Mouse (Mus musculus): Measurements from ENCODE around the gene Hist1h4c. TPM values are rescaled to one million over a fixed set of nuclear protein-coding genes. Genes with fewer than 3 reads are reported as not detected.

The Hist1h4c gene
- polyA plus RNA-seq, 1 experiment = 0.56 TPM

DNA sequence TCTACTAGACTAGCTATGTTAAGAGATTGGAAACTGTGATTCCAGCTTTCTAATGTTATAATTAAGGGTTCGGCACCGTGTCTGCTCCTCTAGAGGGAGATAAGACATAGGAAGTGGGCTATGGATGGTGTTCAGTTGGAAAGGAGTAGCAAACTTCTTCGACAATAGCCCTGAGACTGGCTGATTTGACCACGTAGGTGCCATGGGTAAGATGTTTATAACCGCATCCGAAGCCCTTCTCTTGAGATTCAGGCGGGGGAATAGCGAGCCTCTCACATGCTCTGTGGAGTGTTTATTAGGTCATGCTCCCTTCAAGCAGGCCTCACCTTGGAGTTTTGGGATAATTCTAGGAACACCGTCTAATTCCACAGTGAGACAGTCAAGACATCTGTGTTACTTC lies 3.3 kb downstream of the Hist1h4c start:
- peaks cover 5% of the 10 kb centered on the region for H3K36me3 ChIP-seq (ENCODE audit: control insufficient read depth, insufficient read depth)
- no peaks in the 10 kb centered on the region for H3K79me2 ChIP-seq (ENCODE audit: control insufficient read depth, insufficient read depth)
- H3K4me2 ChIP-seq (ENCODE audit: low read depth) = no peak overlapping the region
- H3K27me3 ChIP-seq (ENCODE audit: control insufficient read depth, insufficient read depth, insufficient read length) = no peaks in the 10 kb centered on the region
- no peak overlapping the region for H3K4me3 ChIP-seq
- no peak overlapping the region for H3ac ChIP-seq (ENCODE audit: control insufficient read depth, insufficient read length)
- no peak for TF ChIP-seq SRF (IDR thresholded peaks at IDR 0.05; ENCODE audit: control insufficient read depth, insufficient read length, low read depth)
- TF ChIP-seq MYOD1 (IDR thresholded peaks at IDR 0.05; ENCODE audit: control insufficient read depth in 1 of 3, insufficient read length in 2 of 3, low read depth in 2 of 3) = no peak
- TF ChIP-seq TCF3 (IDR thresholded peaks at IDR 0.05; ENCODE audit: insufficient read length, low read depth) = no peak
- TF ChIP-seq E2F4 (IDR thresholded peaks at IDR 0.05; ENCODE audit: insufficient read depth) = no peak
- TF ChIP-seq REST (IDR thresholded peaks at IDR 0.05; ENCODE audit: insufficient read depth, insufficient read length) = no peak
- no peak for TF ChIP-seq TCF12 (IDR thresholded peaks at IDR 0.05; ENCODE audit: insufficient read depth, poor library complexity, severe bottlenecking)
- no peak for TF ChIP-seq CEBPB (IDR thresholded peaks at IDR 0.05; ENCODE audit: insufficient read depth, poor library complexity, severe bottlenecking)
- TF ChIP-seq MYOG (IDR thresholded peaks at IDR 0.05; ENCODE audit: control insufficient read depth in 1 of 3, insufficient read depth in 1 of 3, insufficient read length in 2 of 3, low read depth in 2 of 3) = no peak
- TF ChIP-seq MAX (IDR thresholded peaks at IDR 0.05; ENCODE audit: low read depth) = no peak
- TF ChIP-seq USF1 (IDR thresholded peaks at IDR 0.05; ENCODE audit: low read depth) = no peak
- no peak for TF ChIP-seq POLR2A (IDR thresholded peaks at IDR 0.05; ENCODE audit: insufficient read length, low read depth)
- no peak for TF ChIP-seq POLR2AphosphoS2 (IDR thresholded peaks at IDR 0.05; ENCODE audit: insufficient read length, low read depth)

DNA sequence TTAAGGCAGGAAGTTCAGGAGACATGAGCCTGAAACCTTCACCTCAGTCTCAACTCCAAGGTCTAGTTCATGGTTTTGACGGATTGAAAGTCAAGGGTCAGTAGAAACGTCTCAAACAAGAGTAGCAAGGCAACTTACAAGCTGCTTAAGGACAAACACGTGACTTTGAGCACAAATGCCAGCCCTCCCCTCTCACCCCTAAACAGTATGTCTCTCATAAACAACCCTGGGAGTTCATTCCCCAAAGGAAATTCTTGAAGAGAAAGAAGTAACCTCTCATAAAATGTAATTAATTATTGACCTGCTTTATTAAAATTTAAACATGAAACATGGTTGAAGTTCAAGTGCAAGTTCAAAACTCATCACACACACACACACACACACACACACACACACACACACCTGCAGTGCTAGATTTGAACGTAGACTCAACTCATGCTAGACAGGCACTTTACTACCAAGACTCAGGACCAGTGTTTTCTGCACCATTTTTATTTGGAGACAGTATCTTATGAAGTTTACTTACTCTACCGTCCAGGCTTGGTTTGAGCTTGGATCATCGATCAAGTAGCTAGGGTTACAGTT lies 4.3 kb downstream of the Hist1h4c start:
- H3K79me2 ChIP-seq (ENCODE audit: control insufficient read depth, insufficient read depth) = no peaks in the 10 kb centered on the region
- H3ac ChIP-seq (ENCODE audit: control insufficient read depth, insufficient read length) = no peak overlapping the region
- no peak overlapping the region for H3K4me3 ChIP-seq
- peaks cover 5% of the 10 kb centered on the region for H3K36me3 ChIP-seq (ENCODE audit: control insufficient read depth, insufficient read depth)
- TF ChIP-seq POLR2AphosphoS2 (IDR thresholded peaks at IDR 0.05; ENCODE audit: insufficient read length, low read depth) = no peak
- no peak for TF ChIP-seq TCF12 (IDR thresholded peaks at IDR 0.05; ENCODE audit: insufficient read depth, poor library complexity, severe bottlenecking)
- no peak for TF ChIP-seq MYOD1 (IDR thresholded peaks at IDR 0.05; ENCODE audit: control insufficient read depth in 1 of 3, insufficient read length in 2 of 3, low read depth in 2 of 3)
- no peak for TF ChIP-seq USF1 (IDR thresholded peaks at IDR 0.05; ENCODE audit: low read depth)
- no peak for TF ChIP-seq MAX (IDR thresholded peaks at IDR 0.05; ENCODE audit: low read depth)
- no peak for TF ChIP-seq MYOG (IDR thresholded peaks at IDR 0.05; ENCODE audit: control insufficient read depth in 1 of 3, insufficient read depth in 1 of 3, insufficient read length in 2 of 3, low read depth in 2 of 3)
- no peak for TF ChIP-seq TCF3 (IDR thresholded peaks at IDR 0.05; ENCODE audit: insufficient read length, low read depth)
- TF ChIP-seq E2F4 (IDR thresholded peaks at IDR 0.05; ENCODE audit: insufficient read depth) = no peak
- no peak for TF ChIP-seq SRF (IDR thresholded peaks at IDR 0.05; ENCODE audit: control insufficient read depth, insufficient read length, low read depth)
- H3K27me3 ChIP-seq (ENCODE audit: control insufficient read depth, insufficient read depth, insufficient read length) = no peaks in the 10 kb centered on the region
- no peak overlapping the region for H3K4me2 ChIP-seq (ENCODE audit: low read depth)

DNA sequence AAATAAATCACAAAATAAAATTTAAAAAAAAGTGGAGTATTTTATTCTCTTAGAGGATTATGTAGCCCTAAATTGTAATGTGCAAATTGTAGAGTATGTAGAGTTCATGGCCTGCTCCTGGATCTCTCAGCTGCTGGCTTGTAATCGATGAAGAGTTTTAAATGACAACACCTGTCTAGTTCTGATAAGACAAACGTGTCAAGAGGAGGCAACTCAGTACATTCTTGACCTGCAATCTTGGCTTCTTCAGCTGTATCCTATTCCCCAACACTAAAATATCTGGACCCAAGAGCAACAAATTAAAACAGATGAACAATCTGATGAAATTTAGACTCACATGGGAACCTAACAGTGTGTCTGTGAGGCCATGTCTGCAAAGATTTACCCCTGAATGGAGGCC lies 8.8 kb downstream of the Hist1h4c start:
- Histone ChIP-seq H3K79me2 (ENCODE audit: control insufficient read depth, insufficient read depth) (peaks cover 23% of the 10 kb centered on the region), H3K4me2 (ENCODE audit: low read depth) (no peak overlapping the region), H3K4me3 (no peak overlapping the region), H3K36me3 (ENCODE audit: control insufficient read depth, insufficient read depth) (peaks cover 5% of the 10 kb centered on the region), H3K27me3 (ENCODE audit: control insufficient read depth, insufficient read depth, insufficient read length) (no peaks in the 10 kb centered on the region), H3ac (ENCODE audit: control insufficient read depth, insufficient read length) (no peak overlapping the region)
- TF ChIP-seq E2F4 (IDR thresholded peaks at IDR 0.05; ENCODE audit: insufficient read depth) = no peak
- no peak for TF ChIP-seq TCF12 (IDR thresholded peaks at IDR 0.05; ENCODE audit: insufficient read depth, poor library complexity, severe bottlenecking)
- TF ChIP-seq MYOD1 (IDR thresholded peaks at IDR 0.05; ENCODE audit: control insufficient read depth in 1 of 3, insufficient read length in 2 of 3, low read depth in 2 of 3) = no peak
- TF ChIP-seq SRF (IDR thresholded peaks at IDR 0.05; ENCODE audit: control insufficient read depth, insufficient read length, low read depth) = no peak
- no peak for TF ChIP-seq CEBPB (IDR thresholded peaks at IDR 0.05; ENCODE audit: insufficient read depth, poor library complexity, severe bottlenecking)
- TF ChIP-seq REST (IDR thresholded peaks at IDR 0.05; ENCODE audit: insufficient read depth, insufficient read length) = no peak
- TF ChIP-seq MYOG (IDR thresholded peaks at IDR 0.05; ENCODE audit: control insufficient read depth in 1 of 3, insufficient read depth in 1 of 3, insufficient read length in 2 of 3, low read depth in 2 of 3) = no peak
- TF ChIP-seq POLR2A (IDR thresholded peaks at IDR 0.05; ENCODE audit: insufficient read length, low read depth) = no peak
- no peak for TF ChIP-seq TCF3 (IDR thresholded peaks at IDR 0.05; ENCODE audit: insufficient read length, low read depth)
- no peak for TF ChIP-seq MAX (IDR thresholded peaks at IDR 0.05; ENCODE audit: low read depth)
- TF ChIP-seq POLR2AphosphoS2 (IDR thresholded peaks at IDR 0.05; ENCODE audit: insufficient read length, low read depth) = no peak
- TF ChIP-seq USF1 (IDR thresholded peaks at IDR 0.05; ENCODE audit: low read depth) = no peak

DNA sequence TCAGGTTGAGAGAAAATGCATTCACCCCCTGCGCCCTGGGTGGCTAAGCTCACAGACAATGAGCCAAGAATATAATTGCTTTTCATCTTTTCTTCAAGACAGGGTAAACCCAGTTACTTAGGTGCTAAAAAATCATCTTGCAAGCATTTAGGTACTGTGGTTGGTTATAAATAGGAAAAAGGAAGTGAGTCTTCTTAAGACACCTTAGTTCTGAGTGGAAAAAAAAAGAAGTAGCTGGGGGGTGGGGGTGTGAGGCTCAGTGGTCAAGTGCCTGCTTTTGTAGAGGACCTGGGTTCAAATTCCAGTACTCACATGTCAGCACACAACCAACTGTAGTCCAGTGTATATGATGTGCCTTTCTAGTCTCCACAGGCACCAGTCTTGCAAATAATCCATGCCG lies 9.3 kb downstream of the Hist1h4c start:
- Histone ChIP-seq H3K79me2 (ENCODE audit: control insufficient read depth, insufficient read depth) (peaks cover 23% of the 10 kb centered on the region), H3K4me2 (ENCODE audit: low read depth) (no peak overlapping the region), H3K27me3 (ENCODE audit: control insufficient read depth, insufficient read depth, insufficient read length) (no peaks in the 10 kb centered on the region), H3ac (ENCODE audit: control insufficient read depth, insufficient read length) (no peak overlapping the region), H3K4me3 (no peak overlapping the region), H3K36me3 (ENCODE audit: control insufficient read depth, insufficient read depth) (peaks cover 5% of the 10 kb centered on the region)
- TF ChIP-seq TCF12 (IDR thresholded peaks at IDR 0.05; ENCODE audit: insufficient read depth, poor library complexity, severe bottlenecking) (no peak), CEBPB (IDR thresholded peaks at IDR 0.05; ENCODE audit: insufficient read depth, poor library complexity, severe bottlenecking) (no peak), MYOD1 (IDR thresholded peaks at IDR 0.05; ENCODE audit: control insufficient read depth in 1 of 3, insufficient read length in 2 of 3, low read depth in 2 of 3) (no peak), MAX (IDR thresholded peaks at IDR 0.05; ENCODE audit: low read depth) (no peak), POLR2AphosphoS2 (IDR thresholded peaks at IDR 0.05; ENCODE audit: insufficient read length, low read depth) (no peak), REST (IDR thresholded peaks at IDR 0.05; ENCODE audit: insufficient read depth, insufficient read length) (no peak)

DNA sequence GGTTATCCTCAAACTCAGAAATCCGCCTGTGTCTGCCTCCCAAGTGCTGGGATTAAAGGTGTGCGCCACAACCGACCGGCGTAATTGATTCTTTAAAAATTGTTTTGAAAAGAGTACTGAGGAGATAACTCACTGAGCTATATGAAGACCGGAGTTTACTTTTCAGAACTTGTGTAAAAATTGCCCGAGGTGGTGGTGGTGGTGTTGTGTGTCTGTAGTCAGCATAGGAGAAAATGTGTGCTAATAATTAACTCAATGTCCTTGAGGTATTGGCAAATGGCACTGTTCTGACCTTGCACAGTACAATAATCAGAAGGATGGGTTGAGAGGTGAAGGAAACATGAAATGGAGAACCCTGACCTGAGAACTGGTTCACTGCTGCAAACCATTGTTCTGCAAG lies 10.3 kb downstream of the Hist1h4c start:
- no peak for TF ChIP-seq SRF (IDR thresholded peaks at IDR 0.05; ENCODE audit: control insufficient read depth, insufficient read length, low read depth)
- Histone ChIP-seq H3K36me3 (ENCODE audit: control insufficient read depth, insufficient read depth) (peaks cover 5% of the 10 kb centered on the region), H3K27me3 (ENCODE audit: control insufficient read depth, insufficient read depth, insufficient read length) (no peaks in the 10 kb centered on the region), H3K4me3 (no peak overlapping the region), H3ac (ENCODE audit: control insufficient read depth, insufficient read length) (no peak overlapping the region), H3K4me2 (ENCODE audit: low read depth) (no peak overlapping the region), H3K79me2 (ENCODE audit: control insufficient read depth, insufficient read depth) (peaks cover 23% of the 10 kb centered on the region)

All from myocyte (in vitro differentiated cells).